Mouse (Mus musculus) urinary bladder, postnatal 36 days (tissue): ENCODE measurements around the gene Abca8a.
"Not testable (repeated sequence)": the region's sequence is repeated elsewhere in the genome, so short reads cannot be mapped to it uniquely, and the experiment has no call there.

Experiments used
- DNase-seq, 2 experiments: peaks; one replicate each; pipeline ENCODE4 v3.0.0; 2022; ENCODE audit warnings: low spot score in 2 of 2, mixed read lengths in 1 of 2

The Abca8a gene

DNA sequence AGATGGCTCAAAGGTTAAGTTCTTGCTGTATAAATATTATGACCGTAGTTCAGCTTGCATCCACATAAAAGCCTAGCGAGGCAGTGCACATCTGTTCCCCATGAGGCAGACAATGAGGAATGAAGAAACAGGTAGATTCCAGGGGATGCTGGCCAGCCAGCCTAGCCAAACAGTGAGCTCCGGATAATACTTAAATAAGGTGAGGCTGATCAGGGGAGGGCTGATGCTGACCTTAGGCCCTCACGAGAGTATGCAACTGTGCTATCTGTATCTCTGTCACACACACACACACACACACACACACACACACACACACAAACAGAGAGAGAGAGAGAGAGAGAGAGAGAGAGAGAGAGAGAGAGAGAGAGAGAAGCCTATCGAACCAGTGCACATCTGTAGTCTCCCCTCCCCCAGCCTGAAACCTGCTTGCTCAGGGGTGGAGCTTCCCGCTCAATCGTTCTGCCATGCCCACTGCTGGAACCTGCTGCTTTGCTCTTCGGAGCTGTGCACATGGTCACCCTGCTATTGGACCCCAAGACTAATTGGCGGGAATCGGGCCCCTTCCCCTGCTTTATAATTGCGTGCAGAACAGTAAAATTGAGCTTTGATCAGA is 108.2 kb downstream of the Abca8a start:
- DNase-seq: not testable (repeated sequence)

- DNase-seq: no peak
These were observed 113.9 kb downstream of the Abca8a start for GRCm38 (mm10) chr11:109981872-109982271.
